Mouse (Mus musculus) forebrain, postnatal 0 days (tissue): ENCODE data around the gene Cpsf2. TPM values are rescaled to one million over a fixed set of nuclear protein-coding genes. Genes with fewer than 3 reads are reported as not detected.
"Not testable (repeated sequence)": the region's sequence is repeated elsewhere in the genome, so short reads cannot be mapped to it uniquely, and the experiment has no call there.

Experiments
- ATAC-seq: fragments of 200-750 bp; cut with Nextera tagmentation; 2 replicates; pipeline ENCODE4 v1.8.0; 2017; ENCODE audit warnings: mild to moderate bottlenecking, moderate library complexity
- DNase-seq: peaks from one replicate; pipeline ENCODE4 v3.0.0-alpha.2; 2015
- H3K27ac ChIP-seq: fragments of 300-500 bp; sonication (generic); 2 replicates; pipeline ENCODE4 v1.5.1; 2014; ENCODE audit warnings: low read depth, mild to moderate bottlenecking, antibody characterized with exemption, low read length, moderate library complexity, mixed read lengths
- H3K27me3 ChIP-seq: fragments of 300-500 bp; sonication (generic); 2 replicates; pipeline ENCODE4 v1.6.1; 2014; ENCODE audit warnings: mild to moderate bottlenecking, low read length, mixed read lengths; ENCODE audit not compliant: insufficient read depth
- H3K36me3 ChIP-seq: fragments of 300-500 bp; sonication (generic); 2 replicates; pipeline ENCODE4 v1.6.1; 2014; ENCODE audit warnings: mild to moderate bottlenecking, moderate library complexity; ENCODE audit not compliant: insufficient read depth
- H3K4me1 ChIP-seq: fragments of 300-500 bp; sonication (generic); 2 replicates; pipeline ENCODE4 v1.6.1; 2014; ENCODE audit warnings: antibody characterized with exemption; ENCODE audit not compliant: insufficient read depth
- H3K4me2 ChIP-seq: fragments of 300-500 bp; sonication (generic); 2 replicates; pipeline ENCODE4 v1.6.1; 2014; ENCODE audit warnings: low read depth, mild to moderate bottlenecking, moderate library complexity
- H3K4me3 ChIP-seq: fragments of 300-500 bp; sonication (generic); 2 replicates; pipeline ENCODE4 v1.5.1; 2014; ENCODE audit warnings: low read depth, low read length, mixed read lengths
- H3K9ac ChIP-seq: fragments of 300-500 bp; sonication (generic); 2 replicates; pipeline ENCODE4 v1.6.1; 2014; ENCODE audit warnings: mild to moderate bottlenecking
- H3K9me3 ChIP-seq: fragments of 300-500 bp; sonication (generic); 2 replicates; pipeline ENCODE4 v1.6.1; 2016; ENCODE audit warnings: low read length
- CTCF ChIP-seq: sonication (generic); IDR thresholded peaks from 2 replicates; pipeline ENCODE4 v1.5.1; 2016; ENCODE audit warnings: antibody characterized with exemption, control low read depth, low read depth
- WGBS: fragments of 180-500 bp; shearing (Covaris S2); extraction: QIAGEN DNeasy Blood & Tissue Kit; methylation state at CpG from one replicate; pipeline ENCODE4 v1.1.7; 2014; 5-methylcytosine and 5-hydroxymethylcytosine counted together
- polyA plus RNA-seq: library from polyadenylated mRNA; unstranded; fragments of >200 nt; fragmentation: Nextera tagmentation; extraction: Ambion mirVana; gene quantifications from 2 replicates; pipeline ENCODE4 v1.2.1, GENCODE M21; 2015
- total RNA-seq: library from RNA; depleted of rRNA; stranded (reverse); fragments of >200 nt; gene quantifications from 2 replicates; pipeline ENCODE4 v1.2.3, GENCODE M21; 2014; rRNA removed

The Cpsf2 gene
- total RNA-seq (37.2 and 38.1 TPM in 2 replicates), polyA plus RNA-seq (25.5 and 28.8 TPM in 2 replicates)

DNA sequence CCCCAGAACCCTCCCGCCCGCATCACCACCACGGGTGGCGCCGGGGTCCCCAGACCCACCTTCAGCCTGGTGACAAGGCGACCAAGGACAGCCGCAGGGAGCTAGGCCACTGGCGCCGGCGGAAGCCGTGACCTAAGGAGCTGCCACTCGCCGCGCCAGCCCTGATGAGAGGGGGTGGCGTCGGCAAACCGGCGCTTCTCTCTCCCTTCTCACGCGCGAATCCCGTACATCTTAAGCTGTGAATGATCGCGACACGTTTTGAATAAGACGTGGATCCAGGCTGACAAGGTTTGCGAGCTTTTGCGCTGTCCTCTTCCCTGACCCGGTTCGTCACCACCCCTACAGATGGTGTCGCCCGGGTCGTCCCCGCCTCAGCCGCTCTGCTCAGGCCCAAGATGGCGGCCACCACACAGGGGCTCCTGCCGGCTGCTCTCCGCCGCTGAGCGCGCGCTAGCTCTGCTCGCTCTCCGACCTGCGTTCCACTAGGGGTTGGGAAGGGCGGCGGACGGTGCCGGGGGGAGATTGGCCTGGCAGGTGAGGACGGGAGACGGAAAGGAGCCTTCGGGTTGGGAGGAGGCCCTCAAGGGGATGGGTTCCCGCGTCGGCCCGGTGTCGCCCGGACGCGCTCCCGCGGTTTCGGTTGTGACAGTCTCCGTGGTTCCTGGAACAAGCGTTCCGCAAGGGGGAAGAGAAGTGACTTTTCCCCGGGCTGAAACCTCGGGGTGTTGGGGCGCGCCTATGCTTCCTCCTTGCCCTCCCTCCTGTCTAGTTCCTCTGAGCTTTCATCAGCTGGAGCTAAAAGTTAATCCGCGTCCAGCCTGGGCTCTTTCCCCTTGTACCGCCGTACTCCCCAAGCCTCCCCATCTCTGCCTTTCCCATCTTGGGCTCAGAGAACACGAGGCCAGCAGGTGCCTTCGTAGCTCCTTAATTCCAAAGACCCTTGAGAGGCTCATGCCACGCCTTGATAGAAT lies at the start of gene Cpsf2:
TSS of gene Cpsf2 (plus strand) at position 388 of the 971 bp plus-strand sequence.
- Histone ChIP-seq H3K27ac (peak within 1 kb of the TSS; percentile 95), H3K36me3 (0 out of 2 replicates have a peak, but pooled peaks cover 5% of the 10 kb centered on the region), H3K4me1 (peaks cover 16% of the 10 kb centered on the region), H3K9me3 (no peaks in the 10 kb centered on the region), H3K4me2 (peak within 1 kb of the TSS; percentile 80), H3K4me3 (peak within 1 kb of the TSS; percentile 96), H3K9ac (peak within 1 kb of the TSS; percentile 95), H3K27me3 (no peaks in the 10 kb centered on the region)
- peak; percentile 97 for ATAC-seq
- WGBS: under 1% methylated on average over 77 of the region's 77 CpGs
- peak; percentile 92 for DNase-seq
- no peak for TF ChIP-seq CTCF

DNA sequence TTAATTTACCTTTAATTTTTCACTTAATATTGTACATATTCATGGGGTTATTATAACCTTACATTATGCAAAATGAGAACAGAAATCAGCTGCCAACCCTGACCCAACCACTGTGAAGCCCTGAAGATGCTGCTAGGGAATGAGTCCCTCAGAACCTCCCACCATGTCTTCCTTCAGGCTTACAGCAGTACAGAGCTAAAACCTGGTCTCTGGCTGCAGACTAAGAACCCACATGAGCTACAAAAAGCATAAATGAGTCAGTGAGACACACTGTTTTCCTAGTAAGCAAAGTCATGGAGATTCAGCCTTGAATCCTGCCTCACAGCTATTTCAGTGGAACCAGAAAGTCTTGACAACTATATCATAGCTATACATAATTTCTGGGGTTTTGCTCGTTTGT lies 47.4 kb upstream of the Cpsf2 start:
- no peaks in the 10 kb centered on the region for H3K4me1 ChIP-seq
- no peaks in the 10 kb centered on the region for H3K9me3 ChIP-seq
- 85% methylated on average over 1 of the region's 1 CpGs for WGBS
- TF ChIP-seq CTCF: no peak
- H3K4me2 ChIP-seq: no peak overlapping the region
- no peaks in the 10 kb centered on the region for H3K27me3 ChIP-seq
- H3K36me3 ChIP-seq: peaks cover 70% of the 10 kb centered on the region
- DNase-seq: no peak
- H3K9ac ChIP-seq: no peak overlapping the region
- ATAC-seq: no peak
- no peak overlapping the region for H3K4me3 ChIP-seq
- no peak overlapping the region for H3K27ac ChIP-seq

DNA sequence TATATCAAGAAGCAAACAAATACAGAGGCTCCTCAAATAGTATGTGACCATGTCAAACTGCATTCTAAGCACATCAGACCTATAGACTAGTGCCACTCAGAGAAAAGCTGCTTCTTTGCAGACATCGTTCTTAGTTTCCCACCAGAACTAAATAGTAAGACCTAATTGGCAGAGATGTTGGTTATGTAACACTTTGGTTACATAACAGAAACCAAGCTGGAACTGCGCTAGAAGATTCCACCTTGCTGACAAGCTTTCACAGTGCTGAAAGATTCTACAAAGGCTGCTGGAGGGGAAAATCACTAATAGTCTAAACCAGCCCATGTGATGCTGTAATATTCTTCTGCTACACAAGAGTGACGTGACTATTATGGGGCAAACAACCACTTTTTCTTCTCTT lies 40.6 kb upstream of the Cpsf2 start:
- Histone ChIP-seq H3K4me2 (no peak overlapping the region), H3K9me3 (no peaks in the 10 kb centered on the region), H3K4me1 (no peaks in the 10 kb centered on the region), H3K27ac (no peak overlapping the region), H3K36me3 (peaks cover 57% of the 10 kb centered on the region), H3K4me3 (no peak overlapping the region), H3K9ac (no peak overlapping the region), H3K27me3 (no peaks in the 10 kb centered on the region)
- DNase-seq (no peak), ATAC-seq (no peak)
- WGBS: 93% methylated on average over 3 of the region's 3 CpGs
- TF ChIP-seq CTCF: no peak

DNA sequence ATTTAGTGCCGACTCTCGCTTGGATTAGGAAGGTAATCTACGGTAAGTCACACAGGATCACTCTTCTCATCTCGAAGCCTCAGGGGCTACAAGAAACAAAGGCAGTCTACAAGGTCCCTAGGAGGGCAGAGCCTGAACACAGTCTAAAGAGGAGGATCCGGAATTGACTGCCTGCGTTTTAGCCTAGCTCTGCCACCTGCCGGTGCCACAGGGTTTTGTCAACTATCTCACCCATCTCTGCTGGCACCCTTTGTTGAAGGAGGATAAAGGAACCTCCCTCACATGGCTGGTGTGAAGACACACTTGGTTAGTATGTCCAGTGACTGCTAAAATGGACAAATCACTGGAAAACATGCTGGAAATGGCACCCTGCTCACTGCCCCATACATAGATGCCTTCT lies 38.2 kb upstream of the Cpsf2 start:
- no peaks in the 10 kb centered on the region for H3K9me3 ChIP-seq
- no peak overlapping the region for H3K9ac ChIP-seq
- no peak overlapping the region for H3K4me2 ChIP-seq
- 85% methylated on average over 7 of the region's 7 CpGs for WGBS
- no peak for DNase-seq
- H3K27ac ChIP-seq: no peak overlapping the region
- H3K4me3 ChIP-seq: no peak overlapping the region
- peaks cover 59% of the 10 kb centered on the region for H3K36me3 ChIP-seq
- TF ChIP-seq CTCF: no peak
- ATAC-seq: no peak
- no peaks in the 10 kb centered on the region for H3K27me3 ChIP-seq
- H3K4me1 ChIP-seq: no peaks in the 10 kb centered on the region

DNA sequence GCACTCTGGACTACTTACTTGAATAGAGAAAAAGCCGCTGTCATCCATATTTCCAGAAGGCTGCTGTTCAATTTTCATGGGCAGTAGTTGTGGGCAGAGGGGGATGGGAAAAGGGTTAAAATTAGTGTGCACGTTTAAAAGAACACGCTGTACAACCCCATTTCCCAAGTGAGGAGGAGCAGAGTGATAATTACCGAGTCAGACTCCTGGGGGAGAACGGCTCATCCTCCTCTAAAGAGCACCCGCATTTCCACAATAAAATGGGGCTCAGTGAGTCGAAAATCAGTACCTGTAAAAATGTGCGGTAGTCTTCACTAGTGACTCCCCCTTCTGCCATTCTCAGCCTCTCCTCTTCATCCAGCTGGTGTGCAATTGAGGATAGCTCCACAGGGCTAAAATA lies 27.8 kb upstream of the Cpsf2 start:
- WGBS: 90% methylated on average over 8 of the region's 8 CpGs

DNA sequence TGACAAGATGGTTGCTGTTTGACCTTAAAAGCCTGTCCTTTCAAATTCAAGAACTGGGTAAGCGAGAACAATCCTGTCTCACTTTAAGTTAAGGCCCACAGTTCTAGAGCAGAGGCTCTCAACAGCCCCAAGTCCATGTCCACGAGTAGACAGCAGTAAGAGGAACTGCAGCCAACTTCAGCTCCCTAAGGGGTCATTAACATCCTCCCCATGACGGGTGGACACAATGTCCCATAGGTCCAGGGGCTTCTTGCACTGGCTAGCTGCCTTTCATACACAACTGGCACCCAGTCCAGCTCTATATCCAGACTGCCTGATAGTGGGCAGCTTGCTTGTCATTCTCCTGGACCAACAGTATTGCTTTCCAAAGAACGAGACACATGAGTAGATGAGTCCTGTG lies 27.0 kb upstream of the Cpsf2 start:
- DNase-seq: no peak
- no peak overlapping the region for H3K27ac ChIP-seq
- H3K36me3 ChIP-seq: peaks cover 25% of the 10 kb centered on the region
- H3K9me3 ChIP-seq: no peaks in the 10 kb centered on the region
- 73% methylated on average over 4 of the region's 4 CpGs for WGBS
- no peaks in the 10 kb centered on the region for H3K4me1 ChIP-seq
- TF ChIP-seq CTCF: no peak
- H3K4me2 ChIP-seq: no peak overlapping the region
- no peaks in the 10 kb centered on the region for H3K27me3 ChIP-seq
- no peak overlapping the region for H3K4me3 ChIP-seq
- ATAC-seq: no peak
- no peak overlapping the region for H3K9ac ChIP-seq

More for the DNA sequence above, 27.8 kb upstream of the Cpsf2 start:
- H3K9me3 ChIP-seq: no peaks in the 10 kb centered on the region
- no peak for ATAC-seq
- H3K9ac ChIP-seq: no peak overlapping the region
- H3K27me3 ChIP-seq: no peaks in the 10 kb centered on the region
- no peak overlapping the region for H3K27ac ChIP-seq
- TF ChIP-seq CTCF: no peak
- H3K4me3 ChIP-seq: no peak overlapping the region
- no peak overlapping the region for H3K4me2 ChIP-seq
- peaks cover 25% of the 10 kb centered on the region for H3K36me3 ChIP-seq
- H3K4me1 ChIP-seq: no peaks in the 10 kb centered on the region
- DNase-seq: no peak

DNA sequence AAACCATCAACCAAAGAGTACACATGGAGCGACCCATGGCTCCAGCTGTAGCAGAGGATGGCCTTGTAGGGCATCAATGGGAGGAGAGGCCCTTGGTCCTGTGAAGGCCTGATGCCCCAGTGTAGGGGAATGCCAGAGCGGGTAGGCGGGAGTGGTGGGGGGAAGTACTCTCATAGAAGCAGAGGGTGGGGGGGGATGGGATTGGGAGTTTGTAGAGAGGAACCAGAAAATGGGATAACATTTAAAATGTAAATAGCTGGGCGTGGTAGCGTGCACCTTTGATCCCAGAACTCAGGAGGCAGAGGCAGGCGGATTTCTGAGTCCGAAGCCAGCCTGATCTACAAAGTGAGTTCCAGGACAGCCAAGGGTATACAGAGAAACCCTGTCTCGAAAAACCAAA lies 20.0 kb upstream of the Cpsf2 start:
- H3K9me3 ChIP-seq, H3K4me1 ChIP-seq, H3K9ac ChIP-seq, H3K27ac ChIP-seq, DNase-seq, ATAC-seq, H3K36me3 ChIP-seq, H3K4me2 ChIP-seq, H3K4me3 ChIP-seq, H3K27me3 ChIP-seq: not testable (repeated sequence)
- WGBS: 96% methylated on average over 8 of the region's 8 CpGs
